ENCODE assay signal across 8 mouse cellular contexts in genomic region chrX:167105931-167106417, GRCm38 (mm10).
DNase-seq lines count a peak whose midpoint lies in the region; ATAC-seq and TF ChIP-seq lines count a peak whose summit lies in the region.

No protein-coding gene starts in this region.

- TF ChIP-seq RAD21 in CH12.LX (IDR thresholded peaks at IDR 0.05; ENCODE audit: low read depth, low read length) = no peak; the same call in 1 of the 2 replicates

- dilution Hi-C loops in CH12.LX (cut with MboI; ENCODE audit: extremely low pct_ligation_motif_present, extremely low pct_unique_long_range_greater_than_20kb, low sequenced_read_pairs) = no loop called here

- H3K27ac ChIP-seq in forebrain, embryonic 11.5 days (ENCODE audit: low read depth, low read length) = no peak overlapping the region
- H3K27ac ChIP-seq in forebrain, embryonic 10.5 days = no peak overlapping the region
- peak overlapping the region; percentile 90 for H3K27ac ChIP-seq in CH12.LX (ENCODE audit: insufficient read depth, low read depth)
- no peak overlapping the region for H3K27ac ChIP-seq in hindbrain, embryonic 15.5 days (replicated peaks)
- H3K27ac ChIP-seq in midbrain, embryonic 10.5 days (replicated peaks) = peak overlapping the region; percentile 59
- no peak overlapping the region for H3K27ac ChIP-seq in heart, embryonic 12.5 days (ENCODE audit: poor library complexity, severe bottlenecking)

- no peaks in the 10 kb centered on the region; the same call in 1 of the 2 replicates for H3K4me1 ChIP-seq in forebrain, embryonic 11.5 days (replicated peaks; ENCODE audit: control insufficient read depth, insufficient read depth, low read length)
- H3K4me1 ChIP-seq in forebrain, embryonic 10.5 days = peaks cover 25% of the 10 kb centered on the region
- peaks cover 10 to 59% of the 10 kb centered on the region in 2 experiments; a peak in 3 of 4 replicates for H3K4me1 ChIP-seq in CH12.LX (ENCODE audit: control insufficient read depth in 1 of 2, insufficient read depth in 2 of 2)
- 0 out of 2 replicates have a peak, but pooled peaks cover 5% of the 10 kb centered on the region for H3K4me1 ChIP-seq in hindbrain, embryonic 15.5 days (replicated peaks)
- peaks cover 19% of the 10 kb centered on the region for H3K4me1 ChIP-seq in midbrain, embryonic 10.5 days
- H3K4me1 ChIP-seq in heart, embryonic 12.5 days (replicated peaks) = 0 out of 2 replicates have a peak, but pooled peaks cover 5% of the 10 kb centered on the region

- 0 out of 2 replicates have a peak, but pooled peaks have one; percentile 46 for ATAC-seq in forebrain, embryonic 11.5 days (replicated peaks; ENCODE audit: low FRiP score)
- ATAC-seq in hindbrain, embryonic 15.5 days (ENCODE audit: low FRiP score, low read depth) = peak; percentile 27; the same call in 1 of the 2 replicates
- no peak for ATAC-seq in heart, embryonic 12.5 days (ENCODE audit: insufficient number of reproducible peaks, low FRiP score)

- TF ChIP-seq EP300 in CH12.LX (IDR thresholded peaks at IDR 0.05; ENCODE audit: low read length) = no peak

- no peaks in the 10 kb centered on the region for H3K9me3 ChIP-seq in forebrain, embryonic 11.5 days (ENCODE audit: control insufficient read depth, low read length)
- H3K9me3 ChIP-seq in forebrain, embryonic 10.5 days = no peaks in the 10 kb centered on the region
- no peaks in the 10 kb centered on the region for H3K9me3 ChIP-seq in CH12.LX (replicated peaks; ENCODE audit: low read length)
- no peaks in the 10 kb centered on the region for H3K9me3 ChIP-seq in hindbrain, embryonic 15.5 days
- H3K9me3 ChIP-seq in midbrain, embryonic 10.5 days (replicated peaks) = no peaks in the 10 kb centered on the region
- no peaks in the 10 kb centered on the region for H3K9me3 ChIP-seq in heart, embryonic 12.5 days (replicated peaks)

- in situ Hi-C loops in CH12.LX (cut with MboI; ENCODE audit: low pct_ligation_motif_present, low pct_unique_long_range_greater_than_20kb, low sequenced_read_pairs) = loop anchor here (25.0 kb wide), 1 partner anchor 294 kb away; no protein-coding TSS in a partner anchor

- H3K36me3 ChIP-seq in forebrain, embryonic 11.5 days (ENCODE audit: control insufficient read depth, insufficient read depth, low read length) = no peaks in the 10 kb centered on the region
- no peaks in the 10 kb centered on the region for H3K36me3 ChIP-seq in forebrain, embryonic 10.5 days (replicated peaks)
- H3K36me3 ChIP-seq in CH12.LX (replicated peaks in 1 of 2; ENCODE audit: control insufficient read depth in 1 of 2, insufficient read depth in 1 of 2, low read length in 1 of 2) = no peaks in the 10 kb centered on the region
- H3K36me3 ChIP-seq in hindbrain, embryonic 15.5 days = no peaks in the 10 kb centered on the region
- H3K36me3 ChIP-seq in midbrain, embryonic 10.5 days = no peaks in the 10 kb centered on the region
- no peaks in the 10 kb centered on the region for H3K36me3 ChIP-seq in heart, embryonic 12.5 days

- no peak for TF ChIP-seq CTCF in CH12.LX (conservative IDR thresholded peaks at IDR 0.05 in 1 of 2, IDR thresholded peaks at IDR 0.05 in 1 of 2; ENCODE audit: low read depth in 2 of 2, low read length in 2 of 2)

- H3K79me2 ChIP-seq in CH12.LX (replicated peaks; ENCODE audit: control insufficient read depth, extremely low read depth, insufficient read depth, poor library complexity, severe bottlenecking) = no peaks in the 10 kb centered on the region

- WGBS in forebrain, embryonic 11.5 days = 50% methylated on average over 11 of the region's 11 CpGs
- WGBS in forebrain, embryonic 10.5 days = 64% methylated on average over 11 of the region's 11 CpGs
- 47% methylated on average over 11 of the region's 11 CpGs for WGBS in hindbrain, embryonic 15.5 days
- 45% methylated on average over 11 of the region's 11 CpGs for WGBS in midbrain, embryonic 10.5 days
- 72% methylated on average over 11 of the region's 11 CpGs for WGBS in heart, embryonic 12.5 days

- H3K4me3 ChIP-seq in forebrain, embryonic 11.5 days (ENCODE audit: low read depth, low read length) = no peak overlapping the region
- no peak overlapping the region for H3K4me3 ChIP-seq in forebrain, embryonic 10.5 days
- peak overlapping the region in 1 of 3 experiments; percentile 3 for H3K4me3 ChIP-seq in CH12.LX (replicated peaks in 1 of 3; ENCODE audit: low read depth in 2 of 3, low read length in 2 of 3, poor library complexity in 1 of 3)
- H3K4me3 ChIP-seq in hindbrain, embryonic 15.5 days = no peak overlapping the region
- H3K4me3 ChIP-seq in midbrain, embryonic 10.5 days = peak overlapping the region; percentile 1; the same call in 1 of the 2 replicates
- no peak overlapping the region for H3K4me3 ChIP-seq in heart, embryonic 12.5 days

- no peak for DNase-seq in forebrain, embryonic 11.5 days (ENCODE audit: low spot score)
- no peak for DNase-seq in forebrain, embryonic 10.5 days (ENCODE audit: extremely low spot score, low spot score)
- DNase-seq in CH12.LX (ENCODE audit: extremely low read depth) (no peak), adipocyte (ENCODE audit: low spot score) (no peak)
- peak; percentile 25 for DNase-seq in midbrain, embryonic 10.5 days (ENCODE audit: low spot score)
- DNase-seq in adrenal gland, postnatal 10 days = no peak

- peak; percentile 38 for TF ChIP-seq POLR2A in CH12.LX (IDR thresholded peaks at IDR 0.05; ENCODE audit: low read depth, low read length)

- H3K27me3 ChIP-seq in forebrain, embryonic 11.5 days (ENCODE audit: control insufficient read depth, insufficient read depth, low read length) = peaks cover 16% of the 10 kb centered on the region; the same call in 1 of the 2 replicates
- peaks cover 100% of the 10 kb centered on the region for H3K27me3 ChIP-seq in forebrain, embryonic 10.5 days (ENCODE audit: poor library complexity, severe bottlenecking)
- H3K27me3 ChIP-seq in CH12.LX (replicated peaks) = no peaks in the 10 kb centered on the region
- H3K27me3 ChIP-seq in hindbrain, embryonic 15.5 days = peaks cover 9% of the 10 kb centered on the region
- peaks cover 100% of the 10 kb centered on the region for H3K27me3 ChIP-seq in midbrain, embryonic 10.5 days (ENCODE audit: low read depth, poor library complexity, severe bottlenecking)
- H3K27me3 ChIP-seq in heart, embryonic 12.5 days (replicated peaks) = no peaks in the 10 kb centered on the region

- H3K4me2 ChIP-seq in forebrain, embryonic 11.5 days (ENCODE audit: low read depth, low read length, severe bottlenecking) = no peak overlapping the region
- peak overlapping the region; percentile 66 for H3K4me2 ChIP-seq in CH12.LX (ENCODE audit: insufficient read depth, low read depth, poor library complexity, severe bottlenecking)
- H3K4me2 ChIP-seq in hindbrain, embryonic 15.5 days = no peak overlapping the region
- H3K4me2 ChIP-seq in heart, embryonic 12.5 days = no peak overlapping the region

- no peak overlapping the region for H3K9ac ChIP-seq in forebrain, embryonic 11.5 days (ENCODE audit: low read length)
- peak overlapping the region; percentile 63 for H3K9ac ChIP-seq in CH12.LX (ENCODE audit: insufficient read depth, low read depth)
- no peak overlapping the region for H3K9ac ChIP-seq in hindbrain, embryonic 15.5 days
- H3K9ac ChIP-seq in heart, embryonic 12.5 days = no peak overlapping the region

TF ChIP-seq in CH12.LX, 34 proteins besides CTCF, POLR2A, EP300 and RAD21:
- TF ChIP-seq IRF4 (IDR thresholded peaks at IDR 0.05; ENCODE audit: low read depth, low read length) (no peak), MAX (IDR thresholded peaks at IDR 0.05; ENCODE audit: low read length) (0 out of 2 replicates have a peak, but pooled peaks have one; percentile 13), MYC (IDR thresholded peaks at IDR 0.05; ENCODE audit: low read depth, low read length) (no peak), TCF12 (IDR thresholded peaks at IDR 0.05; ENCODE audit: low read depth, low read length) (peak; percentile 39; the same call in 1 of the 2 replicates), NELFE (IDR thresholded peaks at IDR 0.05; ENCODE audit: low read depth, low read length) (no peak), MEF2A (IDR thresholded peaks at IDR 0.05; ENCODE audit: borderline replicate concordance, low read depth, low read length) (peak; percentile 86), ETS1 (conservative IDR thresholded peaks at IDR 0.05; ENCODE audit: low read depth, low read length) (peak; percentile 28; the same call in 1 of the 2 replicates), ZNF384 (IDR thresholded peaks at IDR 0.05; ENCODE audit: low read depth, low read length) (peak; percentile 65), TBP (conservative IDR thresholded peaks at IDR 0.05; ENCODE audit: low read depth, low read length) (no peak), ZC3H11A (IDR thresholded peaks at IDR 0.05; ENCODE audit: low read depth, low read length) (no peak), MAFK (IDR thresholded peaks at IDR 0.05; ENCODE audit: insufficient replicate concordance, low read length) (peak; percentile 17; the same call in 1 of the 2 replicates), BHLHE40 (IDR thresholded peaks at IDR 0.05; ENCODE audit: low read depth, low read length) (no peak)

Comparison
In these comparisons a context has a peak if more than half of its experiments do, and no peak if none do; other contexts are left out.
1. H3K27ac ChIP-seq: peak in CH12.LX (single experiment) and midbrain, embryonic 10.5 days (single experiment); none in forebrain, embryonic 11.5 days (single experiment), forebrain, embryonic 10.5 days (single experiment), hindbrain, embryonic 15.5 days (single experiment) and heart, embryonic 12.5 days (single experiment).